Mouse (Mus musculus) kidney, postnatal 36 days (tissue): ENCODE measurements at regions not wholly inside any gene's neighbourhood (a gene's known extent, or its start where the extent isn't known, plus 50 kb on each side); places are given as distances from the start of the nearest gene placed in this dataset.

Experiments
- DNase-seq, 2 experiments: peaks; one replicate each; pipeline ENCODE4 v3.0.0; 2021 to 2022; ENCODE audit warnings: mixed read lengths in 2 of 2

DNA sequence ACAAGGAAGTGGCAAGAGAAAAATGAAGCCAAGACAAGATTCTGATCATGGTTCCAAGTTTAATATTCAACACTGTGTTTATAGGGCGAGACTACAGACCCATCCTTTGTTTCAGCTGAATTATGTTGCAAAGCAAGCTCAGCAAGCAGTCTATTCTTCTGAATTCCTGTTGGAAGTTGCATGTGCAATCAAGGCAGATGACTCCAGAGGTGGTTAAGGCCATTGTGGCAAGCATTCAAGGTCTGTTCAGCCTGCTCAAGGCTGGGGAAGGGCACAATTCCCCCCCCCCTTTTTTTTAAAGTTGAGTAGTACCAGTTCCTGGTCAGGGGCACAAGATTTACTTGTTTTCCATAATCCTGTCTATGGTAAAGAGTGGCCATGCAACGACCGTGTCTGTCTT is 431.1 kb downstream of the 1810013L24Rik start:
- no peak for DNase-seq

DNA sequence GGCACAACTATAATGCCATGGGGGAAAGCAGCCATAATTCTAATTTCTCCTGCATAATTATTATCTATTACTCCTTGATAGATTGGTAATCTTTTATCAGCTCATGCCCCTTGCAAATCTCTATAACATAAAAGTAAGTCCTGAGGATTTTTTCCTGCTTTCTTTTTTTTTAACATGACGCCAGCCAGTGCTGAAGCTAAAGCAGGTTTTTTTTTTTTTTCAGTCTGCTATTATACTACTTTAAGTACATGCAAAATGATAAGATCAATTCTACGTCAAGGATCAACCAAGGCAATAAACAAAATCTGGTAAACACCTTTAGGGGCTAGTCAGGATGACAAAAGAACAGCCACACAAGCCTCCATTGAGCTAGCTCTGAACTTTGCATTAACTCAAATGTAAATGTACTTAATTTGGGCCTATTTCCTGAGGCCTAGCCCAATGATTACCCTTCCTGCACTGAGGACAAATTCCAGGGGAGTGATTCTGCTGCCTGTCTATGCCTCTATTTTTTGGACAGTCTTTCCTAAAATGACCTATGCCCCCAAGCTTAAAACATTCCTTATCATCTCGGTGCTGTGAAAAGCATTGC is 434.8 kb downstream of the 1810013L24Rik start:
- no peak for DNase-seq

DNA sequence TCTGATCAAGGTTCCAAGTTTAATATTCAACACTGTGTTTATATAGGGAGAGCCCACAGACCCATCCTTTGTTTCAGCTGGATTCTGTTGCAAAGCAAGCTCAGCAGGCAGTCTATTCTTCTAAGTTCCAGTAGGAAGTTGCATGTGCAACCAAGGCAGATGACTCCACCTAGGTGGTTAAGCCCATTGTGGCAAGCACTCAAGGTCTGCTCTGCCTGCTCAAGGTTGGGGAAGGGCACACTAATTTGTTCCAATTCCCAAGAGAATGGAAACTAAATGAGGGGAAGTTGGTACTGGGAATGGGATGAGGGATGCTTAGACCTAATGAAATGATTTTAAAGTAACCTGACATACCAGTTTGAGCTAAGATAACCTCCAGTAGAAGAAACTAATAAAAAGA is 437.3 kb downstream of the 1810013L24Rik start:
- no peak for DNase-seq

DNA sequence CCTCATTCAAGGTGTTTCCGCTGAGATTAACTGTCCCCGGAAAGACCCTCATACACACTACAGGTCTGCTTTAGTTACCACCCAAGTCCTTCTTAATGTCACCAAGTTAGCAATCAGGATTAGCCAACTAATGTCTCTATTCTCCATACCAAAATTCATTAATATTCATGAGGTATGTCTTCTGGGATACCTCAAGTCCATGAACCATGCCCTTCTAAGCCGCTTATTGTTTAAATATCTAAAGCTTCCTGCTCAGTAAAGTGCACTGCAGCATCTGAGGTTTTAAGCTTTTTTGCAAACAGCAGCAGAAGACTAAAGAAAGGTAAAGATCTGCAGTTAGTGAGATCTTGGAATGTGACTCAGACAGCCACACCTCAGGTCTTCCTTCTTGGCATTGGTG is 440.2 kb downstream of the 1810013L24Rik start:
- no peak for DNase-seq

DNA sequence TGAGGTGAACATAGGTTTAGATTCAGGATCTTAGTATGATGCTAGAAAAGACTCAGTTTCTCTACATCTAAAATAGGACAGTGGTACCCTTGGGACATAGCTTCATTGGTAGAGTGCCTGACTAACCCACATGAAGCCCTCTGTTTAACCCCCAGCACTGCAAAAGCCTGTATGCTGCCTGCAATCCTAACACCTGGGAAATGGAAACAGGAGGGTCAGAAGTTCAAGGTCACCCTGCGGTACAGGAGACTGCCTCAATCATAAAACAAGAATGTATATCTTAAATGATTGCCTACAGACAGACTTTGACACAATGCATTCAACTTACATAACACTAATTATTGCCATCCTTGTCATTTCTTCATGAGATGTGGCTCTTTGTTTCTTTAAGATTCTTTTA is 440.8 kb downstream of the 1810013L24Rik start:
- no peak for DNase-seq

DNA sequence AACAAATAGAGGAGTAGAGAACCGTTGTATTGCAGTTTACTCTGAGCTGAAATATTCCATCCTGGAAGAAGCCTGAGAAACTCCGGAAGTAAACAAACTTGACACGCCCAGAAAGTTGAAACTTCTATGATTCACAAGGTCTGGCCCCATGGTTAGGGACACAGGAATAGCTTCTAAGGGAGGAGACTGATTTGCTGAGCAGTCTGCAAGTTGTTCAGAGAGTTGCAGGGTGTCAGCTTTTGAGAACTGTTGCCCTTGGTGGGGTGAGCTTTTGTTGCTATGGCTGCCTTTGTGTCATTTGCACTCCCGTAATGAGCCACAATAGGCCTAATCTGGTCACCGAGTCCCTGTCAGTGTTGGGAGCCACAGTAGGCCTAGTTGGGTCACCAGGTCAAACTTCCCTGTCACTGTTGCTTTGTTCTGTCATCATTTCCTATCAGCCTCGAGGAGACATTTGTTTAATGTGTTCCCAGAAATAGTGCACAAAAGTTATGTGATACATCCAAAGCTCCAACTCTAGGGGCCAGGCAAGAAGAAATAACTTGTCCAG is 443.9 kb downstream of the 1810013L24Rik start:
- DNase-seq = no peak

DNA sequence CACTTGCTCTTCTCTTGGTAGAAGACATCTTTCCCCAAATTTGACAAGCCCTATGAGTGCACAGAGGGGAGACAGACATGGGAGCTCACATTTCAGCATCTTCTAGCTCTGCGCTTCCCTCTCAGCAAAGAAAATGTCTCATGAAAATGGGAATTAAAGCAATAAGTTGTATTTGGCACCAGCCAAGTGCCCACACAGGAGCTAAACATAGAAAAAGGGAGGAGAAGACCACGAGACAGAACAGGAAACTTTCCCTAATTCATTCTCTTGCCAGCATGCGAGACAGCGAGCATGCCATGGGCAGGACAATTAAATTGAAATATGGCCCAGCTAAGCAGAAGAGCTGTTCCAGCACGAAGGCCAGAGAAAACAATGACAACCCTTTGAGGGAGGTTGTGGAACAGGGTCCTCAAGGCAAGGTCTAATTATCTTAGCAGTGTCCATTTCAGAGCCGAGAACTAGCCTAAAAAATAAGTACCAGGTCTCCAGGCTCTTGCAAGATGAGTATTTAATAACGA is 444.7 kb downstream of the 1810013L24Rik start:
- DNase-seq = no peak

DNA sequence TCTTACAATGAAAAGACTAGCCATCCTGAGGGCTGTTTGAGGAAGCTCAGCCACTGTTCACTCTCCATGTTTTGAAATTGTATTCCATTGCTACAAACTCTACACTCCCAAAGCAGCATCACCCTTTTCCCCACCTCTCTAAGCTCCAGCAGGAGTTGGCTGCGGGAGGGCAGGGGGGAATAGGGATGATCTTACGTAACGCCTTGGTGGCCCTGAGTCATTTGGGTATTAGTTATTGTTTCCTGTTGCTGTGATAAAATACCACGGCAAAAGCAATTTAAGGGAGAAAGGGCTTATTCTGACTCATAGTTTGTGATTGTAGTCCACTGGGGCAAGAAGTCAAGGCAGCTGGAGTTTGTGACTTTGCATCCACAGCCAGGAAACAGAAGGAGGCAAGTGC is 445.5 kb downstream of the 1810013L24Rik start:
- DNase-seq = no peak

DNA sequence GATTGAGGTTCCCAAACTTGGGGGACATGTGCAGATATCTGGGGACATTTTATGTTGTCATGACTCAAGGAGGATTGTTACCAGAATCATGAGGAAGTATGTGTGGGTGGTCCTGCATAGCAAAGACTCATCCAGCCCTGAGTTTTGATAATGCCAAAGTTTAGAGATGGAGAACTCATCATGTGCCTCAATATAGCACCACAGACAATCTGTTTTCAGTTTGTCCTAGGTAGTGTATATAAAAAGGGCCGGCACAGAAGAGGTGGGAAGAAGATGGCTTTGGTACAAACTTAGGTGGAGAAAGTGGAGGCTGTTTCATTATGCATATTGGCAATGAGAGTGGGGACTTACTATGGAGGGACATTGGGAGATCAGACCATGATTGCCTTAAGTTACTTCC is 447.2 kb downstream of the 1810013L24Rik start:
- DNase-seq = no peak

DNA sequence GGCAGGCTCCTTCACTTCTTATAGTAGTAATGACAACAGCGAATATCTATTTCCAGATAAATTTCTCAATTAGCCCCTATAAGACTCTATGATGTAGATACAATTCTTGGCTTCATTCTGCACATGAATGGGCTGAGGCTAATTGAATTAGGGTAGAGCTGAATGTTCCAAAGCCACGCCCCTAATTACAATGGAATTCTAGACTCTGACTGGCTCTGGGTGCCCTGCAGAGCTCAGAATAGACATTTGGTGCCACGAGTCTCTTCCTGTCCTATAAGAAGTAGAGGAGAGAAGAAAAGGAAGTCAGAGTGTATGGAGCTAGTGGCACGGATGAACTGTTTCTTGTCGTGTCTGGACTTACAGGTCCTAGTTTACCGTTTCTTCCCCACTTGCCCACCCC is 449.8 kb downstream of the 1810013L24Rik start:
- no peak for DNase-seq

DNA sequence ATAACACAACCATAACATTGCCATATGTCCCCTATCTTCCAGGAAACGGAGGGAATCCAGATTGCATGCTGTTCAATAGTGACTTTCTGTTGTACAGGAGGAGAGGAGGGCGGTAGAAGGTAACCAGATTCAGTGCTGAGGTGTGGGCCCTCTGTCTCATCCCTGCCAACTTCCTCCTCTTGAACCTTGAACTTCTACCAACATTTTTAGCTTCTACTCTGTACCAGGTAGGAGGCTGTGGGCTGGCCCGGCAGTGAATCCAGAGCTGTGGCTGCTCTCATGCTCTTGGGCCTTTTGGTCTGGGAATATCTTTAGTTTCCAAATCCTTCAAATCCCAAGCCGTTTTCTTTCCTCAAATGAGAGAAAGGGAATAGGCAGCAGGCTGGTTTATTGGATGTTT is 450.5 kb downstream of the 1810013L24Rik start:
- DNase-seq = no peak

DNA sequence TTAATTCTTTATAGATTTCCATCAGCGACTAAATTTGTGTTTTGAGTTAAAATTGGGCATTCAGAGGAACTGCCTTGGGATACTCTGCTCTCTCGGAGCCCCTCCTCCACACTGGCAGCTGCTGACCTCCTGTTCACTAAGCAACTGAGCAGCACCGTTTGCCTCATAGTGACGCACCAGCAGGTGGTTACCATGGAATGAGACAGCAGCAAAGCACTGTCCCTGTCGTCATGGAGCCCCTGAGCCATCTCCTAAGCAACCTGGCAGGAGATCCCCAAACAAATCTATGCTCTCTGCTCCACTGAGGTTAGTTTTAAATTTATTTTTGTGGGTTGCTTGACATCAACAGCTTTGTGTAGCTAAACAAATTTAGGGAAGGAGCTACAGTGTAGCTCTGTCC is 451.0 kb downstream of the 1810013L24Rik start:
- DNase-seq = no peak

DNA sequence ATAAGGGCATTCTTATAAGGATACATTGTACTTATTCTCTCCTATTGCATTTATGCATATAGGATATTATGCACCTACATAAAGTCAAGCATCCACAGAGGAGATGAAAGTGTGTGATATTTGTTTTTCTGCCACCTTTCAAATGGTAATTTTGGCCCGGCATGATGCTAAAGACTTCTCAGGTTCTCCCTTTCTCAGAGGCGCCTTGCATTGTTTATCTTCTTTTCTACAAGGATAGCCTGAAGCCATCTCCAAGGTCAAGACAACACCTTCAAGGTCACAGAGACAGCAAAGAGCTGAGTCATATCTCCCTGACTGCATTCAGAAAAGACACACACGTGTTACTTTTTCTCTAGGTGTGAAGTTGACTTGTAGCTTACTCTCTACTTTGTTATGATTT is 454.5 kb downstream of the 1810013L24Rik start:
- DNase-seq = no peak

DNA sequence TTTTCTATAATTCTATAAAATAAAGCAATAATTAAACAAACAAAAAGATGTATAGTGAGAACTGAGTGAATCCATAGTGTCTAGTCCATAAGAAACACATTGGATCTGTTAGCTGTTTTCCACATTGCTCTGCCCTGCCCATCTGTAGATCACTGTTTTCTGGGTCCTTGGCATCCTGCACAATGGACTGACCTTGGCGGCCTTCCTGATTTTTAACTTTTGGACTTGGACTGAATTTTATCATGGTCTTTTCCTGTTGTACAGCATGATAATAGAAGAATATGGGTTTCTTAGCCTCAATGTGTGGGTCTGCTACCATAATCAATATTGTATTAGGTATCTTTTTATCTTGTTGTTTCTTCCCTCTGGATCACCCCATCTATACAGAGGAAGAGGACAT is 456.0 kb downstream of the 1810013L24Rik start:
- no peak for DNase-seq

DNA sequence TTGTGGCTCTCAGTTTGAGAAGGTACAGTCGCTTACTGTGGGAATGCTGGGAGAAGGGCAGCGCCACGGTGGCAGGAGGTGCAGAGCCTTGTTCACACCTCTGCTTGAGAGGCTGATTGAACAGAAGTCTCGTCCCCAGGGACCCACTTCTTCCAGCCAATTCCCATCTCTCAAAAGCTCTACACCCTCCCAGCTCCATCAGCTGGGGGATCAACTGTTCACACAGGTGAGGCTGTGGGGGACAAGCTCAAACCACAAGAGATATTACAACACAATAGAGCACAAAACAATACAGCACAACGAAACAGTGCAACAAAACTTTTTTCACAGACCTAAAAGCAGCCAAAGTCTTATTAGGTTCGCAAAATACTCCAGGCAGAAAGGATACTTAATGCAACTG is 457.7 kb downstream of the 1810013L24Rik start:
- no peak for DNase-seq

DNA sequence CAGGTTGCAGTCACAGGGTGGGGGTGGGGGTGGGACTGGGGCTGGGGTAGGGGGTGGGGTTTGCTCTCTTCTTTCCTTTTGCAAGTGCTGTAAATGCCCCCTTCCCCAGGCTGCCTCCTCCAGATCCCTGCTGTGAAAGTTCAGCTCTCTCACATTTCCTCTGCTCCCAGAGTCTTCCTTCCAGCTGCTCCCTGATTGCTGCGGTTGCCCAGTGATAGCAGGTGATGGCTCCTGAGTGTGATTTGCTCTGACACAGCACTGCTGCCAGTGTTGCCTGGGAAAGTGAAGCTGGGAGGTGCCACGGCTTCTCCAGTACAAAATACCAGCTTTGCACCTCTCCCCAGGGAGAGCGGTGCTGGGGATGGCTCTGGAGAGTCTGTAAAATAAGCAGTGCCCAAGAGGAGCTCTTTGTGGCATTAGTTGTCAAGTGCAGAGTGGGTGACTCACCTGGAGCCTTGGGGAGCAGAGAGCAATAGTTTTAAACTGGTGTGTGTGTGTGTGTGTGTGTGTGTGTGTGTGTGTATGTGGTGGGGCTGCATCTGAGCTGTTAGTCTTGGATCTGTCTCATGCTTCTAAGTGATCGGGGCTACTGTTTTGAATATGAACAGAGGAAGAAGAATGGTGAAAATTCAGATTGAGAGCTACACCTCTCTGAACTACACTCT is 461.6 kb downstream of the 1810013L24Rik start:
- DNase-seq = no peak

DNA sequence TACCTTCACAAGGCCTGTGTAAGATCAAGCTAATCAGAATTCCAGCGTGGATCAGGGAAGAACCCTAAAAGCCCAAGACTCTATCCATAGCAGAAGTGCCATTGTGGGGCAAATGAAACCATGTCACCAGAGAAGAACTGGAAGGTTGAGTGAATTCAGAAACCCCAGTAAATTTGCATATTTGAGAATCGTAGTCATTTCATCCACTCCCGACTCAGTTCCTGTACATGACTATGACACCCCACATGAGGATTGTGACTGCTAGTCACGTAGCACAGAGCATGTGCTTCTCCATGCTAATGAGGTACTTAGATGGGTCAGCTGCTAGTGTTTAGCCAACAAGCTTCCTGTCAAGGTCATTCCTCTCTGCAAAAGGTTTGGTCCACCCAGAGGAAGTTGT is 473.2 kb downstream of the 1810013L24Rik start:
- DNase-seq = no peak

DNA sequence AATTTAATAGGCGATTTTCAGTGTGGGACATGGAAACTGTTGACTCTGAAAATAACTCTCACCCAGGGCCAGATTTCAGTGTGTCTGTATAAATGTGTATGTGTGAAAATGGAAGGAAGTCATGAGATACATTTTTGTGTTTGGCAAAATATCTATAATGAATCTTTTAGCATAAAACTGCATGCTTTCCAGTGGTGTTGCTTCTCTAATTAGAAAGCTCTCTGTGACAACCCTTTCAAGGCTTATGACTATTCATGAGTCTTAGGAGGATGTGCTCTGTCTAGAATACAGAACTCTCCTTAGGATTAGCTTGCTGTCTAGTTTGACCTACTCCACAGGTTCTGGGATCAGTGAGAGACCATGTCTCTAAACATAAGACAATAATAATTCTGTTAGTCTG is 474.2 kb downstream of the 1810013L24Rik start:
- no peak for DNase-seq

DNA sequence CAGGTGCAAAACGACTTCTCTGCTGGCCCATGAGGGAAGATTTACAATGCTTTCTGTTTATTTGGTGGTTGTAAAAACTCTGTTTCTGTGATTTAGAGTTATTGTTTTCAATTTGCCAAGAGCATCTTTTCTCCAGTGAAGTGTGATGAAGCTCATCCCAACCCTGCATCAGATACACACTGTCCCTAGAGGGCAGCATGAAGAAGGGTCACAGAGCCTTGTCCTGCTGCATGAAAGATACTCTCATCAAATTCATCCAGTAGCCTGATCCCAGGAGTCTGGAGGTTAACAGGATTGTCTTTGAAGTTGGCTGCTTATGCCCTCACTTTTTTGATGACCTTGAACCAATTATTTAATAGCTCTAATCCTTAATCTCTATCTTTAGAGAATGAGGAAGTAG is 480.8 kb downstream of the 1810013L24Rik start:
- peak in 1 of 2 experiments; percentile 4 for DNase-seq

DNA sequence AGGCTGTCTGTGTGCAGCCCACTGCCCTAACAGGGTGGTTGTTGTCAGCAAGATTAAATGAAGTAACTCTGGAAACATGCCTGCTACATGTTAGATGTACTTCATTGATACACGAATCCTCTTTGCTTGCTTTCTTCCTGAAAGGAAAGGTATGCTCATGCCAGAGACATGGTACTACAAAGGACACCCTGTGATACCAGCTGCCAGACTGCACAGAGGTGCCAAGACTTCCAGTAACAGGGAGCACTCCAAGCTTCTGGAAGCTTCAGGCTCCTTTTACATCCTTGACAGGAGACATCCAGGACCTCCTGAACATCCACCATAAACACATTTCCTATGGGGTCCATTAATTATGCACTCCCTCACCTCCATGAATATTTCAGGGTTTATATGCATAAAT is 505.7 kb downstream of the 1810013L24Rik start:
- no peak for DNase-seq

DNA sequence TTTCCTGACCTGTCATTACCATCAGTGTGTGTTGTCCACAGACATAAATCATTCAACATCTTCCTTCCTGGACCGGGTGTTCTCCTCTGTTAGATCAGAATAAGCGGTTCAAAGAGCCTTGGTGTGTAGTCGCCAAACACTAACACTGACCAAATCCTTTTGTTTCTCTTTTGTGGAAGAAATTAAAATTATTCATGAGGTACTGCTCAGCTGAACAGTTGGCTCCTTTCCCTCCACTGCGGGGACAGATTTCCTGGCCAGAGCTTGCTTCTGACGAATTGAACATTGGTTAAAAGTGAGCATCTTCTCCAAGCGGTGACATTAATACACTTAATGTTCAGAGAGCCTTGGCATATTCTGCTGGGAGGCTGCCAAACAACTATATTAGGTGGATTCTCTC is 506.2 kb downstream of the 1810013L24Rik start:
- no peak for DNase-seq

DNA sequence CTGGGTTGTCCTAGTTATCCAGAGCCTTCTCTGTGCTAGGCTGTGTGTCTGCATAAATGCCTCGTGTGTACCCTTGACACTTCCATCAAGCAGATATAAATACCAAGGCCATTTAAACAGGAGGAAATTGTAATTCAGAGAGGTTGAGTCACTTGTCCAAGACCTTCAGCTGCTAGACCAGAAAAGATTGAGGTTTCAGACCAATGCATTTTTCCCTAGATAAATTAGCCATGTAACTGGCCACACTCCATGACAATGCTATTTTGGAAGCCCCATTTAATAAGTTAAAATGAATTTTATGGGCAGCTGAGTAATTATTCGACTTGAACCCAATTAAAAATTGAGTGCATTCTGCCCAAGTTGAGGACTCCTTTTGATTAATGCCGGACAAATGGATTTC is 509.6 kb downstream of the 1810013L24Rik start:
- no peak for DNase-seq

DNA sequence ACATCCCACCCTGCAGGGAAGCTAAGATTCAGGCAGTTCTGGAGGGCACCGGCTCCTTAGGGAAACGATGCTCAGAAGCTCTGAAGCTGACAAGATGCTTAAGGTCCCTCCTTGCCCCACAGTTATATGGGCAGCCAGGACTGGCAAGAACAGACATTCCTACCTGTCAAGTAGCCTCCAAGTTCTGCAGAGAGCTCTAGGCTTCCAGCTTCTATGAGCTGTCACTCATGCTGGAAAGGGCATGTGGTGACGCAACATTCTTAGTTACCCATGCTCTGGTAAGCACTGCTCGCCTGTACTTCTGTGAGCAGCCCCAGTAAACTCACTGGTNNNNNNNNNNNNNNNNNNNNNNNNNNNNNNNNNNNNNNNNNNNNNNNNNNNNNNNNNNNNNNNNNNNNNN is 511.3 kb downstream of the 1810013L24Rik start:
- no peak for DNase-seq

DNA sequence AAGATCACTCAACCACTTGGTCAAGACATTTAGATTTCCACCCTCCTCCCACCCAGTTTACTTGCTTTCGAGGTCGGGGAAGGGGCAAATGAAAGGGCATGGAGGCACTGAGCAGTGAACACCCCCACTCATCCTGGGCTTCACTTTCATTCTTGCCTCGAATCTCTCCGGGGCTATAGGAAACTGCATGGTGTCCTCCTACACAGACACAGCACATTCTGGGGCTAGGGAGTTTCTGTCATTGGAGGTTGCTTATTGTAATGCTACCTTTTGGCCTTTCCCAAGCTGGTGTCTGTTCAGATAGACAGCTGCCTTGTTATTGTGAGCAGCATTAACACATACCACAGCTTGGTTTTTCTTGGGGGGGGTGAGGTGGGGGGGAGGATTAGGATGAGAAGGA is 523.9 kb downstream of the 1810013L24Rik start:
- no peak for DNase-seq
